Mouse (Mus musculus) forebrain, embryonic 14.5 days (tissue): ENCODE results near the gene Itga10. TPM values are rescaled to one million over a fixed set of nuclear protein-coding genes. Genes with fewer than 3 reads are reported as not detected.
A peak's percentile ranks its signal among the peaks of the same experiment; 100 is the strongest.

Experiments used
- ATAC-seq: fragments of 200-750 bp; cut with Nextera tagmentation; 2 replicates; pipeline ENCODE4 v1.8.0; 2017; ENCODE audit warnings: mild to moderate bottlenecking, moderate library complexity
- DNase-seq: peaks from one replicate; pipeline ENCODE4 v3.0.0-alpha.2; 2015; ENCODE audit warnings: low spot score
- H3K27ac ChIP-seq: fragments of 300-500 bp; sonication (generic); 2 replicates; pipeline ENCODE4 v1.5.1; 2014; ENCODE audit warnings: low read depth, mild to moderate bottlenecking, control low read depth, low read length, moderate library complexity
- H3K27me3 ChIP-seq: fragments of 300-500 bp; sonication (generic); replicated peaks from 2 replicates; pipeline ENCODE4 v1.6.1; 2014; ENCODE audit warnings: low read length, control low read depth, mixed read lengths; ENCODE audit not compliant: control insufficient read depth, insufficient read depth
- H3K36me3 ChIP-seq: fragments of 300-500 bp; sonication (generic); 2 replicates; pipeline ENCODE4 v1.6.1; 2014; ENCODE audit warnings: low read length, control low read depth; ENCODE audit not compliant: control insufficient read depth, insufficient read depth
- H3K4me1 ChIP-seq: fragments of 300-500 bp; sonication (generic); 2 replicates; pipeline ENCODE4 v1.6.1; 2014; ENCODE audit warnings: antibody characterized with exemption, low read length, control low read depth; ENCODE audit not compliant: control insufficient read depth, insufficient read depth
- H3K4me2 ChIP-seq: fragments of 300-500 bp; sonication (generic); 2 replicates; pipeline ENCODE4 v1.6.1; 2014; ENCODE audit warnings: mild to moderate bottlenecking, control low read depth, low read length
- H3K4me3 ChIP-seq: fragments of 300-500 bp; sonication (generic); 2 replicates; pipeline ENCODE4 v1.5.1; 2014; ENCODE audit warnings: low read depth, low read length, control low read depth
- H3K9ac ChIP-seq: fragments of 300-500 bp; sonication (generic); 2 replicates; pipeline ENCODE4 v1.6.1; 2014; ENCODE audit warnings: mild to moderate bottlenecking, low read length, control low read depth, moderate library complexity
- H3K9me3 ChIP-seq: fragments of 300-500 bp; sonication (generic); replicated peaks from 2 replicates; pipeline ENCODE4 v1.6.1; 2016; ENCODE audit warnings: low read length, control low read depth, mixed read lengths; ENCODE audit not compliant: control insufficient read depth
- WGBS: fragments of 180-500 bp; shearing (Covaris S2); extraction: QIAGEN DNeasy Blood & Tissue Kit; methylation state at CpG from one replicate; pipeline ENCODE4 v1.1.7; 2014; 5-methylcytosine and 5-hydroxymethylcytosine counted together
- polyA plus RNA-seq: library from polyadenylated mRNA; unstranded; fragments of >200 nt; fragmentation: Nextera tagmentation; extraction: Ambion mirVana; gene quantifications from 2 replicates; pipeline ENCODE4 v1.2.1, GENCODE M21; 2014

Gene Itga10
- polyA plus RNA-seq, 1 experiment from 2014 or later: 0.39 TPM

- H3K27ac ChIP-seq: no peak overlapping the region
- DNase-seq (no peak), ATAC-seq (no peak)
- no peaks in the 10 kb centered on the region for H3K9me3 ChIP-seq
- no peaks in the 10 kb centered on the region for H3K36me3 ChIP-seq
- no peak overlapping the region for H3K4me2 ChIP-seq
- no peaks in the 10 kb centered on the region; the same call in none of the 2 replicates for H3K27me3 ChIP-seq
- no peak overlapping the region for H3K9ac ChIP-seq
- 96% methylated on average over 5 of the region's 5 CpGs for WGBS
- H3K4me3 ChIP-seq: no peak overlapping the region
- H3K4me1 ChIP-seq: peaks cover 2% of the 10 kb centered on the region; the same call in 1 of the 2 replicates
These were observed 26.1 kb downstream of the Itga10 start for GRCm38 (mm10) chr3:96671519-96671918.

DNA sequence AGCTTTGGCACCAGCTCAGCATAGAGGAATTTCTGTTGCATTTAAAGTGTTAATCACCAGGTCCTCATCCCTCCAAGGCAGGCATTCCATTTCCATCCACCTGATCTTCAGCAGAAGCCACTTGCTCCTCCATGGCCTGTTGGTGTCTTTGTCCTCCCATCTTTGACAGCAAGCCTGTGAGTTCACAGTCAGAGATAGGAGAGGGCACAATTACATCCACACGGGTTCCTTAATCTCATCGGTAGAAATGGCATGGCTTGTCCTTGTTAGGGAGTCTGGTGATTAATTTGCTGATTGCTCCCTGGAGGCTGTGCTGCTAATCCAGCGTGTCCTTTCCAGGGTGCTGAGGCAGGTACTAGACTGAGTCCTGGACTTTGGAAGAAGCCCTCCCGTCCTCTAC is 28.1 kb downstream of the Itga10 start:
- no peak for DNase-seq
- no peak overlapping the region for H3K4me3 ChIP-seq
- H3K4me2 ChIP-seq: no peak overlapping the region
- no peaks in the 10 kb centered on the region; the same call in none of the 2 replicates for H3K27me3 ChIP-seq
- H3K4me1 ChIP-seq: peaks cover 2% of the 10 kb centered on the region; the same call in 1 of the 2 replicates
- 67% methylated on average over 4 of the region's 4 CpGs for WGBS
- no peaks in the 10 kb centered on the region for H3K9me3 ChIP-seq
- H3K9ac ChIP-seq: no peak overlapping the region
- no peak for ATAC-seq
- H3K27ac ChIP-seq: no peak overlapping the region
- no peaks in the 10 kb centered on the region for H3K36me3 ChIP-seq

GRCm38 (mm10) chr3:96674442-96674841 is 29.1 kb downstream of the Itga10 start:
- no peaks in the 10 kb centered on the region for H3K36me3 ChIP-seq

DNA sequence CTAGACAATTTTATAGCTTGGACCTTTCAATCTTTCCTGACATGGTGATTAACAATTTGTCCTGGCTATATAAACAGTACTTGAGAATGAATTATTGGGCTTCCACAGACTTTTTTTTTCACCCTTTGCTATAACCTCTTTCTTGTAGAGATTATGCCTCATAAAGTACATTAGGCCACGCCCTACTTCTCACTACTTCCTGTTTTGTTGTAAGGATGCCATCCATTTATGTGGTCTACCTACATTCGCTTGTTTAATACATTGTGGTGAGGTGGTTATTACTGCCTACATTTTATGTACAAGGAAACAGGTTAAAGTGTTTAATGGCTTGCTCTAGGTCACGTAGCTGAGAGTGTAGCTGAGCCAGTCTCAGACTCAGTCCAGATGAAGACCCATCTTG is 29.8 kb downstream of the Itga10 start:
- H3K27me3 ChIP-seq: no peaks in the 10 kb centered on the region; the same call in none of the 2 replicates
- 78% methylated on average over 3 of the region's 3 CpGs for WGBS
- ATAC-seq: no peak

More at GRCm38 (mm10) chr3:96674442-96674841, 29.1 kb downstream of the Itga10 start:
- H3K27me3 ChIP-seq: no peaks in the 10 kb centered on the region; the same call in none of the 2 replicates
- H3K27ac ChIP-seq: no peak overlapping the region
- H3K4me3 ChIP-seq: no peak overlapping the region
- H3K4me2 ChIP-seq: no peak overlapping the region
- peaks cover 2% of the 10 kb centered on the region; the same call in 1 of the 2 replicates for H3K4me1 ChIP-seq
- ATAC-seq (no peak), DNase-seq (no peak)
- no peak overlapping the region for H3K9ac ChIP-seq
- no peaks in the 10 kb centered on the region for H3K9me3 ChIP-seq
- WGBS: 77% methylated on average over 8 of the region's 8 CpGs

DNA sequence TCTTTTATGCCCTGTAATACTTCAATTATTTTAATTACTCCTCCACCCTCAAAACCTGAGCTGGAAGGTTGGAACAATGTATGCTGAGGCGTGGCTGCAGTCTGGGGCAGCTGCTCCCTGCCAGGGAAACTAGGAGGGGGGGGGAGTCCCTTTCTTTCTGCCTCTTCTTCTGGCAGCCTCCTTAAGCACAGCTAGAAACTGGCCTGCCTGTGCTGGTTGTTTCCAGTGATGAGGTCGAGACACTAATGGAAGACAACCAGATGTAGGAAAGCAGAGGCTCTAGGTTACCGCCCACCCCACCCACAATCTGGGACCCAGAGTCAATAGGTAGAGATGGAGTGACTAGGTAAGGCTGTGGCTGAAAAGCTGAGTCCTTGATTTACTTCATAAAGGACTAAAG is 30.3 kb downstream of the Itga10 start:
- Histone ChIP-seq H3K4me1 (no peaks in the 10 kb centered on the region), H3K4me2 (no peak overlapping the region), H3K27ac (no peak overlapping the region), H3K9me3 (no peaks in the 10 kb centered on the region), H3K36me3 (no peaks in the 10 kb centered on the region), H3K27me3 (no peaks in the 10 kb centered on the region; the same call in 1 of the 2 replicates), H3K9ac (no peak overlapping the region), H3K4me3 (no peak overlapping the region)
- ATAC-seq (no peak), DNase-seq (no peak)
- 24% methylated on average over 3 of the region's 3 CpGs for WGBS

More for the DNA sequence above, 29.8 kb downstream of the Itga10 start:
- no peak overlapping the region for H3K27ac ChIP-seq
- H3K4me2 ChIP-seq: no peak overlapping the region
- H3K36me3 ChIP-seq: no peaks in the 10 kb centered on the region
- DNase-seq: no peak
- no peaks in the 10 kb centered on the region for H3K9me3 ChIP-seq
- H3K9ac ChIP-seq: no peak overlapping the region
- H3K4me1 ChIP-seq: no peaks in the 10 kb centered on the region
- H3K4me3 ChIP-seq: no peak overlapping the region

- Histone ChIP-seq H3K27me3 (no peaks in the 10 kb centered on the region), H3K36me3 (no peaks in the 10 kb centered on the region), H3K9me3 (no peaks in the 10 kb centered on the region), H3K4me2 (no peak overlapping the region), H3K4me1 (no peaks in the 10 kb centered on the region), H3K27ac (no peak overlapping the region), H3K9ac (no peak overlapping the region), H3K4me3 (no peak overlapping the region)
- ATAC-seq (no peak), DNase-seq (no peak)
- WGBS: 58% methylated on average over 7 of the region's 7 CpGs
These were observed 33.1 kb downstream of the Itga10 start for GRCm38 (mm10) chr3:96678456-96678855.

DNA sequence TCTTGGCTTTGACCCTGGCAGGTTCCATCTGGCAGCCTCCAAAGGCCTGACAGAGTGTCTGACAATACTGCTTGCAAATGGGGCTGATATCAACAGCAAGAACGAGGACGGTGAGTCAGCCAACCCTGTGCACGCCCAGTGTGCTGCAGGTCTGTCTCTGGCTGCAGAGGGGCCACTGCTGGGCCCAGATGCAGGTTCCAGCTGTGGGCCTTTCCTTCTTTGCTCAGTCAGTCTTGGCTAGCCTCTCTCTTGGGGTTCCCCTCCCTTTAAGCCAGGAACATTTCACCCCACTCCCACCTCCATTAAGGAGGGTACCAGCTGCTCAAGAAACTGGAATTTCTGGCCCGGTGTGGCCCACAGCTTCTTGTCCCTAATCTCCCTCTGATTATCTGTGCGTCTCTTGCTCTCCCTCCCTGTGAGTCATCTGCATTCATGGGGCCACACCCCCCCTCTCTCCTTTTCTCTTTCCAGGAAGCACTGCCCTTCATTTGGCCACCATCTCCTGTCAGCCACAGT is 33.8 kb downstream of the Itga10 start:
- ATAC-seq: no peak
- Histone ChIP-seq H3K9ac (no peak overlapping the region), H3K4me3 (no peak overlapping the region), H3K9me3 (no peaks in the 10 kb centered on the region), H3K4me1 (no peaks in the 10 kb centered on the region), H3K27me3 (no peaks in the 10 kb centered on the region), H3K27ac (no peak overlapping the region), H3K4me2 (no peak overlapping the region), H3K36me3 (no peaks in the 10 kb centered on the region)
- DNase-seq: no peak
- 27% methylated on average over 5 of the region's 5 CpGs for WGBS

DNA sequence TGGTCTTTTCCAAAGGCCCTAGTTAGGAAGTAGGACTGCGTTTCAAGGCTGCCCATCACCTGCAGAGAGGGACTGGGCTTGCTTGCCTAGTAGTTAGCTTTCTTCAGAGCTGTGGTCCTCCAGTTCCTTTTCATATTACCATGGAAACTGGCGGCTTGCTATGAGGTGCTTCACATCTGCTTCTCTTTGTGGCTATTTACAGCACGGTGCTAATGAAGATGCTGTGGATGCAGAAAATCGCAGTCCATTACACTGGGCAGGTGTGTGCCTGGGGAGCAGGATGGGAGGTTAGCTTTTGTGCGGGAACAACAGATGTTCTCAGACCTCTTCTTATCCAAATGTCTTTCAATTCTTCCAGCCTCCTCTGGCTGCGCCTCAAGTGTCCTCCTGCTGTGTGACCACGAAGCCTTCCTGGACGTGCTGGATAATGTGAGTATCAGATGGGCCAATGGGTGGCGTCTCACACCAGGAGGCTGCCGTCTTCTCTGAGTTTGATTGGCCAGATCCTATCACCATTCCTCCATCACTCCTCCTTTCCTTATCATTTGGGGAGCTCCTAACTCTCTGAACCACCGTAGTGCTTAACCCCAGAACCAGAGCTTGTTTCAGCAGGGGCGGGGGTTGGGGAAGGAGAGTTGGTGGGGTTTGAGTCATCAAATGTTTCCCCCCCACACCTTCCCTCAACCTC is 35.0 kb downstream of the Itga10 start:
- no peak overlapping the region for H3K4me2 ChIP-seq
- no peak overlapping the region for H3K27ac ChIP-seq
- ATAC-seq (peak; percentile 60; the same call in 1 of the 2 replicates), DNase-seq (peak; percentile 48)
- no peak overlapping the region for H3K4me3 ChIP-seq
- H3K4me1 ChIP-seq: no peaks in the 10 kb centered on the region
- H3K9ac ChIP-seq: no peak overlapping the region
- 17% methylated on average over 12 of the region's 12 CpGs for WGBS
- no peaks in the 10 kb centered on the region for H3K36me3 ChIP-seq
- H3K27me3 ChIP-seq: no peaks in the 10 kb centered on the region
- no peaks in the 10 kb centered on the region for H3K9me3 ChIP-seq

GRCm38 (mm10) chr3:96683496-96683895 is 38.1 kb downstream of the Itga10 start:
- Histone ChIP-seq H3K36me3 (no peaks in the 10 kb centered on the region), H3K27me3 (no peaks in the 10 kb centered on the region), H3K4me1 (no peaks in the 10 kb centered on the region), H3K9ac (no peak overlapping the region), H3K4me3 (no peak overlapping the region), H3K4me2 (no peak overlapping the region), H3K27ac (no peak overlapping the region), H3K9me3 (no peaks in the 10 kb centered on the region)
- no peak for DNase-seq
- WGBS: 80% methylated on average over 3 of the region's 3 CpGs
- no peak for ATAC-seq
